Mouse (Mus musculus) limb, embryonic 14.5 days (tissue): ENCODE results near the gene Npepps. TPM values are rescaled to one million over a fixed set of nuclear protein-coding genes. Genes with fewer than 3 reads are reported as not detected.
"Not testable (repeated sequence)": the region's sequence is repeated elsewhere in the genome, so short reads cannot be mapped to it uniquely, and the experiment has no call there.

Experiments used
- ATAC-seq: fragments of 200-750 bp; cut with Nextera tagmentation; 2 replicates; pipeline ENCODE4 v1.8.0; 2017; ENCODE audit warnings: low read depth, moderate number of reproducible peaks, moderate TSS enrichment; ENCODE audit not compliant: low FRiP score
- DNase-seq: peaks from one replicate; pipeline ENCODE4 v3.0.0-alpha.2; 2015; ENCODE audit warnings: low spot score
- H3K27ac ChIP-seq: fragments of 300-500 bp; sonication (generic); replicated peaks from 2 replicates; pipeline ENCODE4 v1.5.1; 2014; ENCODE audit warnings: low read depth, mild to moderate bottlenecking, low read length, moderate library complexity, mixed read lengths
- H3K27me3 ChIP-seq: fragments of 300-500 bp; sonication (generic); 2 replicates; pipeline ENCODE4 v1.6.1; 2014; ENCODE audit warnings: low read length, mixed read lengths; ENCODE audit not compliant: control insufficient read depth, insufficient read depth
- H3K36me3 ChIP-seq: fragments of 300-500 bp; sonication (generic); 2 replicates; pipeline ENCODE4 v1.6.1; 2014; ENCODE audit warnings: mild to moderate bottlenecking, low read length, moderate library complexity, mixed read lengths; ENCODE audit not compliant: control insufficient read depth, insufficient read depth
- H3K4me1 ChIP-seq: fragments of 300-500 bp; sonication (generic); 2 replicates; pipeline ENCODE4 v1.6.1; 2014; ENCODE audit warnings: antibody characterized with exemption, low read length, mixed read lengths; ENCODE audit not compliant: control insufficient read depth, insufficient read depth
- H3K4me2 ChIP-seq: fragments of 300-500 bp; sonication (generic); replicated peaks from 2 replicates; pipeline ENCODE4 v1.6.1; 2014; ENCODE audit warnings: low read depth, mild to moderate bottlenecking, low read length, moderate library complexity; ENCODE audit not compliant: severe bottlenecking
- H3K4me3 ChIP-seq: fragments of 300-500 bp; sonication (generic); replicated peaks from 2 replicates; pipeline ENCODE4 v1.5.1; 2014; ENCODE audit warnings: low read length
- H3K9ac ChIP-seq: fragments of 300-500 bp; sonication (generic); 2 replicates; pipeline ENCODE4 v1.6.1; 2014; ENCODE audit warnings: mild to moderate bottlenecking, low read depth, low read length, moderate library complexity; ENCODE audit not compliant: severe bottlenecking
- H3K9me3 ChIP-seq: fragments of 300-500 bp; sonication (generic); 2 replicates; pipeline ENCODE4 v1.6.1; 2016; ENCODE audit warnings: low read length; ENCODE audit not compliant: control insufficient read depth
- POLR2A ChIP-seq: fragments of 200-500 bp; IDR thresholded peaks from 2 replicates; pipeline ENCODE4 v1.8.0; 2012; ENCODE audit warnings: inconsistent platforms, mild to moderate bottlenecking, moderate library complexity, borderline replicate concordance; ENCODE audit not compliant: insufficient read depth, insufficient read length; ENCODE audit errors: extremely low read depth
- WGBS: fragments of 180-500 bp; shearing (Covaris S2); extraction: QIAGEN DNeasy Blood & Tissue Kit; methylation state at CpG from one replicate; pipeline ENCODE4 v1.1.7; 2014; 5-methylcytosine and 5-hydroxymethylcytosine counted together
- polyA plus RNA-seq, 2 experiments: library from polyadenylated mRNA; depleted of rRNA in 1 of 2; stranded (reverse) in 1 of 2; unstranded in 1 of 2; fragments of >200 nt; fragmentation: Nextera tagmentation in 1 of 2; extraction: Ambion mirVana in 1 of 2; gene quantifications; 2 replicates each; pipeline versions ENCODE4 v1.2.1 to v1.2.3; 2012 to 2014

Gene Npepps
- polyA plus RNA-seq, 2 experiments = 63.5 to 73.9 TPM

DNA sequence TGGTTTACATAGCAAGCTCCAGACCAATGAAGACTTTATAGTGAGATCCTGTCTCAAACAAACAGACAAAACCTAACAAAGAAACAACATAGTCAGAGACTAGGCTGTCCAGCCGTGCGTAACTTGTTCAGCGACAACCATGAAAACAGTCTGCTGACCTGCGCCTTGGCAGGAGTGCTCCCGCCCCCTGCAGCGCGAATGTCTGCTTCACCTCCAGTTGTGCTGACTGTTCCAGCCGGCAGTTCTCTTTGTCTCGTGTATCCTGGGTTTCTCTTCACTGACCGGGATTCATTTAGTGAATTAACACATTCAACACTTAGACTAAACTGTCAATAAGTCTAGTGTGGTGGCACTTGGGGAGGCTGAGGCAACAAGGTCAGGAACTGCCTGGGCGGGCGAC, 83.9 kb downstream of the Npepps start:
- WGBS = 75% methylated on average over 12 of the region's 12 CpGs
- Histone ChIP-seq H3K4me3 (no peak overlapping the region), H3K27me3 (no peaks in the 10 kb centered on the region), H3K9ac (no peak overlapping the region), H3K9me3 (no peaks in the 10 kb centered on the region), H3K4me1 (no peaks in the 10 kb centered on the region), H3K36me3 (no peaks in the 10 kb centered on the region), H3K27ac (no peak overlapping the region), H3K4me2 (no peak overlapping the region)
- DNase-seq = no peak
- no peak for ATAC-seq
- TF ChIP-seq POLR2A = no peak

DNA sequence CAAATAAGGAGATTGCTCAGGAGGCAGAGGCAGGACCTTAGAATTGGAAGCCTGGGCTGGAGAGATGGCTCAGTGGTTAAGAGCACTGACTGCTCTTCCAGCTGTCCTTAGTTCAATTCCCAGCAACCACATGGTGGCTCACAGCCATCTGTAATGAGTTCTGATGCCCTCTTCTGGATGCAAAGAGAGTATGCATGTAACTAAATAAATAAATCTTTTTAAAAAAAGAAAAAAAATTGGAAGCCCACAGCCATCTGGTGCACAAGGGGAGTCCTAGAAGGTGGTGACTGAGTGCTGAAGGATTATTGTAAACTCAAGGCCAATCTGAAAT, 87.9 kb downstream of the Npepps start:
- no peak overlapping the region for H3K27ac ChIP-seq
- peaks cover 6% of the 10 kb centered on the region for H3K4me1 ChIP-seq
- ATAC-seq (no peak), DNase-seq (no peak)
- 0 out of 2 replicates have a peak, but pooled peaks cover 5% of the 10 kb centered on the region for H3K36me3 ChIP-seq
- H3K9me3 ChIP-seq = no peaks in the 10 kb centered on the region
- H3K27me3 ChIP-seq = no peaks in the 10 kb centered on the region
- no peak overlapping the region for H3K4me2 ChIP-seq
- TF ChIP-seq POLR2A = no peak
- H3K4me3 ChIP-seq = no peak overlapping the region
- H3K9ac ChIP-seq = no peak overlapping the region

DNA sequence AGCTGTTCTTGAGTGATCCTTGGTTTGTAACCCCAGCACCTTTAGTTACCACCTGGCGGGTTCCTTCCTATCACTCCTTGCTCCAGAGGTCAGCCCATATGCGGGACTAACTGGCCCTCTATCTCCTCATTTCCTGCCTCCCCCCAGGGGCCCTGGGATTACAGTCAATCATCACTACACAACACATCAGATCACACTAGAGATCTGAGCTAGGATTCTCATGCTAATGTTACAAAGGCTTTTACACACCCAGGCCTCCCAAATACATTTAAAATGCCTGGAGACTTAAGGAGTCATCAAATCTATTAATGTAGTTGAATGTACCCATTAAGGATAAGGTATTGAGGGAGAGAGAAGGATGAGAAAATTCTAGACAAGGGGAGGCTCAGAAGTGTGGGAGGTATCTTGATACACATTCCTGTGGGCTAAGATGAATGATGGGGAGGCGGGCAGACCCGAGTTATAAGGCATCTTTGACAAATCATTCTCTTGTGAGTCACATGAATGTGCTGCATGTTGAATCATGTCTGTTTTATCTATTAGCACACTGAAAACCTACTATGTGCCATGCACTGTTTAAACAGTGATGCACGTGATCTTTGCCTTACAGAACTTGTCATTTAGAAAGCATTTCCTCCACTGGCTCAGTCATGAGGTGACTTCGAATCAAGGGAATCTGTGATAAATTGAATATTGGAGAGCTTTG, 88.4 kb downstream of the Npepps start:
- ATAC-seq (no peak), DNase-seq (no peak)
- Histone ChIP-seq H3K4me2 (no peak overlapping the region), H3K36me3 (0 out of 2 replicates have a peak, but pooled peaks cover 5% of the 10 kb centered on the region), H3K27ac (no peak overlapping the region), H3K27me3 (no peaks in the 10 kb centered on the region), H3K9ac (no peak overlapping the region), H3K4me1 (peaks cover 6% of the 10 kb centered on the region), H3K9me3 (no peaks in the 10 kb centered on the region), H3K4me3 (no peak overlapping the region)
- 79% methylated on average over 6 of the region's 6 CpGs for whole genome bisulfite sequencing
- TF ChIP-seq POLR2A = no peak

DNA sequence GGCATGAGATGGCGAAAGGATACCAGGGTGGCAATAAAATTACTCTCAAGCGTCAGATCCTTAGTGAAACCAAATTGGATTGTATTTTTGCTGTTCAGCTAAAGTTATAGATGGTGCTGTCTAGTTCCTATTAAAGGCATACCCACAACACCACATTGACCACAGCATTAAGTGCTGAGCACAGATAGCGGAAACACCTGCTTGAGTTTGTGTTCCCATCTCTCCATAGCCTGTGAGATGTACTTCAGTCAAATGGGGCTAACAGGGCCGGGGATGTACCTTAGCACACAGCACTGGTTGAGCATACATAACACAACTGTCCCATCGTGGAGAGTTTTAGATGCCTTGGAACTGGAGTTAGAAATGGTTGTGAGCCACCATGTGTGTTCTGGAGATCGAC, 89.4 kb downstream of the Npepps start:
- 84% methylated on average over 6 of the region's 6 CpGs for WGBS
- no peak for TF ChIP-seq POLR2A
- ATAC-seq = no peak
- H3K27ac ChIP-seq = no peak overlapping the region
- DNase-seq = no peak
- H3K9me3 ChIP-seq = no peaks in the 10 kb centered on the region
- H3K27me3 ChIP-seq = no peaks in the 10 kb centered on the region
- H3K4me1 ChIP-seq = peaks cover 10% of the 10 kb centered on the region
- peaks cover 6% of the 10 kb centered on the region; the same call in 1 of the 2 replicates for H3K36me3 ChIP-seq
- no peak overlapping the region for H3K4me2 ChIP-seq
- no peak overlapping the region for H3K4me3 ChIP-seq
- H3K9ac ChIP-seq = no peak overlapping the region

DNA sequence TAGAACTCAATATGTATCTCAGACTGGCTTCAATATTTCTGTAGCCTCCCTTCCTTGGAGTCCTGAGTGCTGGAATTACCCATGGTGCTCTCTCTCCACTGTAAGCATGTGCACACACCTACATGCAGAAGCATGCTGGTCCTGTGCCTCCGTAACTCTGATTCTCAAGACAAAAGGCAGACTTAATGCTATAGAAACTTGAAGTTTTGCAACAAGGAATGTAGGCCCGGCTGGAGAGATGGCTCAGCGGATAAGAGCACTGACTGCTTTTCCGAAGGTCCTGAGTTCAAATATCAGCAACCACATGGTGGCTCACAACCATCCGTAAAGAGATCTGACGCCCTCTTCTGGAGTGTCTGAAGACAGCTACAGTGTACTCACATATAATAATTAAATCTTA, 90.8 kb downstream of the Npepps start:
- DNase-seq, ATAC-seq, H3K9me3 ChIP-seq, H3K27ac ChIP-seq, H3K9ac ChIP-seq, H3K4me3 ChIP-seq, H3K27me3 ChIP-seq: not testable (repeated sequence)
- Histone ChIP-seq H3K4me2 (0 out of 2 replicates have a peak overlapping the region, but pooled peaks have one; percentile 83), H3K36me3 (peaks cover 18% of the 10 kb centered on the region), H3K4me1 (peaks cover 12% of the 10 kb centered on the region)
- WGBS = 92% methylated on average over 6 of the region's 6 CpGs

DNA sequence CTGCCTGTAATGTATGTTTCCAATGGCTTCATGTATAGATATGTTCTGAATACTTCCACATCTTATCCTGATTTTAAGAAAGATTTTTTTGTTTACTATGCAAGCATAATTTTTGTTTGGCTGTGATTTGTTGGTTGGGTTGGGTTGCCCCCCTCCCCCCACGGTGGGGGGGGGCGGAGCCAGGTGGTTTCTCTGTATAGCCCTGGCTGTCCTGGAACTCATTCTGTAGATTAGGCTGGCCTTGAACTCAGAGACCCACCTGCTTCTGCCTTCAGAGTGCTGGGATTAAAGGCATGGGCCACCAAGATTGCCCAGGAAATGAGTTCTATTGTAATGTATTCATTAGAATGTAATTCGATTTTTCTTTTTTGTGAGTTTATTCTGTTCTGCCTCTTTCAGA, 91.2 kb downstream of the Npepps start:
- Histone ChIP-seq H3K4me2 (peak overlapping the region; percentile 83), H3K4me3 (peak overlapping the region; percentile 89), H3K36me3 (peaks cover 22% of the 10 kb centered on the region), H3K27ac (no peak overlapping the region), H3K9ac (no peak overlapping the region), H3K4me1 (peaks cover 12% of the 10 kb centered on the region), H3K9me3 (no peaks in the 10 kb centered on the region), H3K27me3 (no peaks in the 10 kb centered on the region)
- DNase-seq (no peak), ATAC-seq (no peak)
- no peak for TF ChIP-seq POLR2A
- 39% methylated on average over 3 of the region's 3 CpGs for WGBS
